In genomic region chr9:103575901-103576300, GRCm38 (mm10) we compare ENCODE assay signal across 20 mouse cellular contexts.
DNase-seq lines count a peak whose midpoint lies in the region; ATAC-seq and TF ChIP-seq lines count a peak whose summit lies in the region.
"Had no signal": no experiment of that assay in that cellular context is flagged by ENCODE, and none has a peak within 500 bp of the region (broad histone marks: within the 10 kb centered on the region; RNA-seq: fewer than 3 reads in every experiment).

No protein-coding gene starts in this region.

- 92% methylated on average over 5 of the region's 5 CpGs for WGBS in cerebellum, adult 2 months

- POLR2A ChIA-PET in Patski (lab: Charles Lee) = no interaction called here

- CTCF ChIA-PET in Patski (lab: Charles Lee) = no interaction called here

- no peak for DNase-seq in cerebellum, adult 2 months
- DNase-seq in cerebellum, postnatal 10 days = no peak
- no peak for DNase-seq in Patski (ENCODE audit: low read depth, low spot score)
- no peak for DNase-seq in kidney, postnatal 36 days
- DNase-seq in left cerebral cortex, postnatal 10 days (ENCODE audit: extremely low spot score in 1 of 2, low spot score in 2 of 2) = no peak
- DNase-seq: adrenal gland, adult 8-10 months; adrenal gland, postnatal 25 days; cerebellum, adult 18-20 months; cerebellum, adult 9-11 months; gastrocnemius, postnatal 10 days; heart, adult 11 months; kidney, adult 8-10 months had no signal

- in situ Hi-C loops in Patski (cut with MboI; ENCODE audit: low pct_unique_long_range_greater_than_20kb) = no loop called here

- ATAC-seq in Patski = no peak
- ATAC-seq: activated CD4-positive, CD25-positive, alpha-beta regulatory T cell, adult 4 months; forebrain, embryonic 13.5 days; forebrain, embryonic 16.5 days; intestine, postnatal 0 days had no signal

- no peaks in the 10 kb centered on the region for H3K27me3 ChIP-seq in cerebellum, adult 2 months (ENCODE audit: control insufficient read depth, insufficient read depth, low read length)
- H3K27me3 ChIP-seq in E14TG2a.4 (ENCODE audit: insufficient read depth, low read length) = no peaks in the 10 kb centered on the region
- no peaks in the 10 kb centered on the region for H3K27me3 ChIP-seq in Patski
- H3K27me3 ChIP-seq: forebrain, embryonic 13.5 days; hindbrain, embryonic 15.5 days had no signal

- no peak for TF ChIP-seq CTCF in cerebellum, adult 2 months (IDR thresholded peaks at IDR 0.05; ENCODE audit: borderline replicate concordance, insufficient read depth, low read depth, low read length)
- peak; percentile 48; the same call in 1 of the 2 replicates for TF ChIP-seq CTCF in E14TG2a.4 (conservative IDR thresholded peaks at IDR 0.05; ENCODE audit: low read length)
- peak; percentile 14 for TF ChIP-seq CTCF in Patski (IDR thresholded peaks at IDR 0.05)

- intact Hi-C loops in left cerebral cortex, postnatal 10 days (cut with DNase I) = no loop called here

- H3K4me1 ChIP-seq in cerebellum, adult 2 months (ENCODE audit: control insufficient read depth, insufficient read depth, low read length) = peaks cover 74% of the 10 kb centered on the region
- peaks cover 18% of the 10 kb centered on the region for H3K4me1 ChIP-seq in E14TG2a.4 (replicated peaks; ENCODE audit: low read depth, low read length)

- no peaks in the 10 kb centered on the region for H3K9me3 ChIP-seq in E14TG2a.4 (ENCODE audit: low read length)
- H3K9me3 ChIP-seq: forebrain, embryonic 10.5 days; forebrain, embryonic 13.5 days; hindbrain, embryonic 12.5 days; hindbrain, embryonic 15.5 days had no signal

- no peaks in the 10 kb centered on the region for H3K36me3 ChIP-seq in E14TG2a.4 (ENCODE audit: insufficient read depth, low read length)
- H3K36me3 ChIP-seq: forebrain, embryonic 10.5 days; hindbrain, embryonic 12.5 days; hindbrain, embryonic 15.5 days had no signal

- no peak overlapping the region for H3K4me3 ChIP-seq in cerebellum, adult 2 months (replicated peaks; ENCODE audit: insufficient read depth, low read depth, low read length)
- no peak overlapping the region for H3K4me3 ChIP-seq in E14TG2a.4 (replicated peaks; ENCODE audit: low read length)
- H3K4me3 ChIP-seq: forebrain, embryonic 10.5 days; forebrain, embryonic 13.5 days; hindbrain, embryonic 12.5 days; hindbrain, embryonic 15.5 days had no signal

- TF ChIP-seq POLR2A in cerebellum, adult 2 months (IDR thresholded peaks at IDR 0.05; ENCODE audit: borderline replicate concordance, insufficient read depth, low read length) = no peak

- H3K27ac ChIP-seq in cerebellum, adult 2 months (ENCODE audit: insufficient read depth, low read length) = peak overlapping the region; percentile 82; the same call in 1 of the 2 replicates
- H3K27ac ChIP-seq: forebrain, embryonic 10.5 days; forebrain, embryonic 13.5 days; hindbrain, embryonic 12.5 days; hindbrain, embryonic 15.5 days had no signal
